Mouse (Mus musculus) G1E-ER4 (cell line): Measurements from ENCODE around the gene 2410002F23Rik. TPM values are rescaled to one million over a fixed set of nuclear protein-coding genes. Genes with fewer than 3 reads are reported as not detected.

Experiments
- GATA1 ChIP-seq: IDR thresholded peaks from one replicate; pipeline ENCODE4 v1.8.0; 2012; ENCODE audit warnings: low read length, inconsistent platforms
- polyA plus RNA-seq: library from polyadenylated mRNA; stranded (reverse); fragments of >175 nt; gene quantifications from 2 replicates; pipeline ENCODE4 v1.2.3, GENCODE M21; 2012

2410002F23Rik gene
- polyA plus RNA-seq, 1 experiment: 401 TPM

- no peak for TF ChIP-seq GATA1
Observed at GRCm38 (mm10) chr7:44290986-44291385, 44.5 kb downstream of the 2410002F23Rik start.

GRCm38 (mm10) chr7:44291418-44291817 lies 44.9 kb downstream of the 2410002F23Rik start:
- TF ChIP-seq GATA1: no peak

Other genes with a start within 250 kb of the 2410002F23Rik start
- not detected in 2 replicates for gene Klk1b26, start 234.6 kb upstream of the 2410002F23Rik start, polyA plus RNA-seq
- gene Klk1b27, start 194.4 kb upstream of the 2410002F23Rik start, polyA plus RNA-seq: not detected in 2 replicates
- not detected in 2 replicates for gene Klk1b21, start 144.4 kb upstream of the 2410002F23Rik start, polyA plus RNA-seq
- gene Klk1b22, start 134.0 kb upstream of the 2410002F23Rik start, polyA plus RNA-seq: not detected in 2 replicates
- not detected in 2 replicates for gene Klk1b16, start 110.0 kb upstream of the 2410002F23Rik start, polyA plus RNA-seq
- not detected in 2 replicates for gene Klk1b24, start 58.5 kb upstream of the 2410002F23Rik start, polyA plus RNA-seq
- gene Klk1b3, start 48.5 kb upstream of the 2410002F23Rik start, polyA plus RNA-seq: not detected in 2 replicates
- not detected in 2 replicates for gene Klk1b4, start 39.3 kb upstream of the 2410002F23Rik start, polyA plus RNA-seq
- not detected in 2 replicates for gene Klk1b5, start 30.8 kb upstream of the 2410002F23Rik start, polyA plus RNA-seq
- not detected in 2 replicates for gene Klk1, start 21.4 kb upstream of the 2410002F23Rik start, polyA plus RNA-seq
- gene Gm36864, start 10.5 kb upstream of the 2410002F23Rik start, polyA plus RNA-seq: not detected in 2 replicates
- gene 1700028J19Rik, start within 50 bp of the 2410002F23Rik start, polyA plus RNA-seq: 0.13 and 0.17 TPM in 2 replicates
- gene Acp4, start 10.7 kb downstream of the 2410002F23Rik start, polyA plus RNA-seq: not detected in 2 replicates
- not detected in 2 replicates for gene Gm15517, start 14.7 kb downstream of the 2410002F23Rik start, polyA plus RNA-seq
- gene Clec11a, start 60.2 kb downstream of the 2410002F23Rik start, polyA plus RNA-seq: 2.8 and 3.2 TPM in 2 replicates
- gene Shank1, start 63.5 kb downstream of the 2410002F23Rik start, polyA plus RNA-seq: 1.6 and 1.8 TPM in 2 replicates
- gene Syt3, start 137.4 kb downstream of the 2410002F23Rik start, polyA plus RNA-seq: not detected in 2 replicates
- gene 1700008O03Rik, start 139.1 kb downstream of the 2410002F23Rik start, polyA plus RNA-seq: 0.64 and 0.79 TPM in 2 replicates
- gene Lrrc4b, start 182.3 kb downstream of the 2410002F23Rik start, polyA plus RNA-seq: not detected in 2 replicates
- gene Aspdh, start 218.7 kb downstream of the 2410002F23Rik start, polyA plus RNA-seq: not detected in 2 replicates
- 125 and 164 TPM in 2 replicates for gene Josd2, start 221.3 kb downstream of the 2410002F23Rik start, polyA plus RNA-seq
- gene Emc10, start 249.8 kb downstream of the 2410002F23Rik start, polyA plus RNA-seq: 345 and 359 TPM in 2 replicates
- 10.9 and 18.1 TPM in 2 replicates for gene Fam71e1, start 249.9 kb downstream of the 2410002F23Rik start, polyA plus RNA-seq